In the genomic region with DNA sequence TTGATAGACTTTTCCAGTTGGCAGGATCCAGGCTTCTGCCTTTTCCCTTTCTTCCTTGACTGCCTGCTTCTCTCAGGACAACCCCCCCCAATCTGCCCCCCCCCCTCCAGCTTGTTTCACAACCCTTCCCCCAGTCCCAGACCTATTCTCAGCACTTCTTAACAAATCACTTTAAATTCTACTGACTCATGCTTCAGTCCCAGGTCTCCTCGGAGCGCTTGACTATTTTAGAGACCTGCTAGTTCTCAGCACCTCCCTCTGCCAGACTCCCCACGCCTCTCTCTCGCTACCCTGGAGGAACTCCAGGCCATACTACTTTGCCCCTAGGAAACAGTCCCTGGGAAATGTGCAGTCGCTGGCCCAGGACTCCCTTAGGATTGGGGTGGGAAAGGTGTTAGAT, we compare ENCODE assay signal across 15 mouse cellular contexts.
DNase-seq lines count a peak whose midpoint lies in the region; ATAC-seq and TF ChIP-seq lines count a peak whose summit lies in the region.
"Had no signal": no experiment of that assay in that cellular context is flagged by ENCODE, and none has a peak within 500 bp of the region (broad histone marks: within the 10 kb centered on the region; RNA-seq: fewer than 3 reads in every experiment).

No protein-coding gene starts in this region.

- intact Hi-C loops in gastrocnemius, adult 2 months (cut with DNase I), result no loop called here
- intact Hi-C loops in gastrocnemius, postnatal 14 days (cut with DNase I; ENCODE audit: low total_unique reads), result no loop called here

- no peaks in the 10 kb centered on the region for H3K27me3 ChIP-seq in liver, embryonic 11.5 days (replicated peaks; ENCODE audit: control insufficient read depth, insufficient read depth, low read length)
- H3K27me3 ChIP-seq in heart, embryonic 12.5 days (replicated peaks), result no peaks in the 10 kb centered on the region
- H3K27me3 ChIP-seq in stomach, embryonic 14.5 days (ENCODE audit: control insufficient read depth, insufficient read depth, low read length), result no peaks in the 10 kb centered on the region
- H3K27me3 ChIP-seq: limb, embryonic 13.5 days had no signal

- H3K9ac ChIP-seq in liver, embryonic 11.5 days (ENCODE audit: low read depth, low read length), result no peak overlapping the region
- no peak overlapping the region for H3K9ac ChIP-seq in heart, embryonic 12.5 days
- H3K9ac ChIP-seq in stomach, embryonic 14.5 days (replicated peaks; ENCODE audit: low read depth, low read length), result no peak overlapping the region
- H3K9ac ChIP-seq: limb, embryonic 13.5 days had no signal

- H3K36me3 ChIP-seq in liver, embryonic 11.5 days (ENCODE audit: control insufficient read depth, insufficient read depth, low read length), result peaks cover 9% of the 10 kb centered on the region; the same call in 1 of the 2 replicates
- peaks cover 27% of the 10 kb centered on the region for H3K36me3 ChIP-seq in heart, embryonic 12.5 days
- H3K36me3 ChIP-seq in stomach, embryonic 14.5 days (ENCODE audit: control insufficient read depth, insufficient read depth, low read length), result 0 out of 2 replicates have a peak, but pooled peaks cover 2% of the 10 kb centered on the region

- H3K4me1 ChIP-seq in liver, embryonic 11.5 days (replicated peaks; ENCODE audit: control insufficient read depth, insufficient read depth, low read length), result no peaks in the 10 kb centered on the region; the same call in 1 of the 2 replicates
- peaks cover 28% of the 10 kb centered on the region for H3K4me1 ChIP-seq in heart, embryonic 12.5 days (replicated peaks)
- peaks cover 5% of the 10 kb centered on the region; the same call in 1 of the 2 replicates for H3K4me1 ChIP-seq in stomach, embryonic 14.5 days (ENCODE audit: control insufficient read depth, insufficient read depth, low read length)

- ATAC-seq in liver, embryonic 11.5 days (replicated peaks; ENCODE audit: low FRiP score), result 0 out of 2 replicates have a peak, but pooled peaks have one; percentile 36
- no peak for ATAC-seq in heart, embryonic 12.5 days (ENCODE audit: insufficient number of reproducible peaks, low FRiP score)
- ATAC-seq in stomach, embryonic 14.5 days (ENCODE audit: insufficient number of reproducible peaks, insufficient read depth, low FRiP score, low read depth), result 0 out of 2 replicates have a peak, but pooled peaks have one; percentile 23
- ATAC-seq: CD4-positive, CD25-positive, alpha-beta regulatory T cell, adult 4 months had no signal

- WGBS in liver, embryonic 11.5 days, result 47% methylated on average over 5 of the region's 5 CpGs
- 11% methylated on average over 5 of the region's 5 CpGs for WGBS in heart, embryonic 12.5 days
- WGBS in stomach, embryonic 14.5 days, result 23% methylated on average over 5 of the region's 5 CpGs

- TF ChIP-seq CTCF in gastrocnemius, adult 2 months (IDR thresholded peaks at IDR 0.05), result no peak

- DNase-seq in gastrocnemius, adult 2 months, result peak; percentile 52
- no peak for DNase-seq in gastrocnemius, postnatal 14 days
- DNase-seq in liver, embryonic 11.5 days (ENCODE audit: low spot score), result no peak
- DNase-seq in liver, result no peak
- DNase-seq in urinary bladder, postnatal 25 days (ENCODE audit: low spot score), result no peak
- no peak for DNase-seq in layer of hippocampus, adult 9-10 months (ENCODE audit: low spot score)
- DNase-seq: cerebellum, postnatal 10 days; layer of hippocampus, adult 9-11 months; lung, postnatal 14 days; spleen, adult 18-20 months had no signal

- no peak overlapping the region for H3K4me2 ChIP-seq in liver, embryonic 11.5 days
- 0 out of 2 replicates have a peak overlapping the region, but pooled peaks have one; percentile 9 for H3K4me2 ChIP-seq in heart, embryonic 12.5 days
- H3K4me2 ChIP-seq in stomach, embryonic 14.5 days (replicated peaks; ENCODE audit: low read depth, low read length), result no peak overlapping the region
- H3K4me2 ChIP-seq: limb, embryonic 13.5 days had no signal

- 0 out of 2 replicates have a peak, but pooled peaks cover 2% of the 10 kb centered on the region for H3K9me3 ChIP-seq in liver, embryonic 11.5 days (ENCODE audit: control insufficient read depth, low read length)
- 0 out of 2 replicates have a peak, but pooled peaks cover 3% of the 10 kb centered on the region for H3K9me3 ChIP-seq in heart, embryonic 12.5 days (replicated peaks)
- H3K9me3 ChIP-seq in stomach, embryonic 14.5 days (ENCODE audit: control insufficient read depth, low read depth, low read length), result no peaks in the 10 kb centered on the region; the same call in 1 of the 2 replicates
- H3K9me3 ChIP-seq: hindbrain, embryonic 10.5 days; limb, embryonic 13.5 days had no signal

- peak overlapping the region; percentile 75 for H3K27ac ChIP-seq in gastrocnemius, adult 2 months
- H3K27ac ChIP-seq in liver, embryonic 11.5 days (ENCODE audit: low read depth, low read length), result no peak overlapping the region
- peak overlapping the region; percentile 65 for H3K27ac ChIP-seq in heart, embryonic 12.5 days (ENCODE audit: poor library complexity, severe bottlenecking)
- no peak overlapping the region for H3K27ac ChIP-seq in stomach, embryonic 14.5 days (ENCODE audit: low read length)
- H3K27ac ChIP-seq: hindbrain, embryonic 10.5 days; limb, embryonic 13.5 days had no signal

- no peak overlapping the region for H3K4me3 ChIP-seq in gastrocnemius, adult 2 months
- H3K4me3 ChIP-seq in liver, embryonic 11.5 days (ENCODE audit: low read depth, low read length), result no peak overlapping the region
- H3K4me3 ChIP-seq in heart, embryonic 12.5 days, result no peak overlapping the region
- no peak overlapping the region for H3K4me3 ChIP-seq in stomach, embryonic 14.5 days (ENCODE audit: low read depth, low read length)
- H3K4me3 ChIP-seq: hindbrain, embryonic 10.5 days; limb, embryonic 13.5 days had no signal

Comparison
In these comparisons a context has a peak if more than half of its experiments do, and no peak if none do; other contexts are left out.
1. H3K27ac ChIP-seq: peak in gastrocnemius, adult 2 months (single experiment) and heart, embryonic 12.5 days (single experiment); none in liver, embryonic 11.5 days (single experiment) and stomach, embryonic 14.5 days (single experiment).